Mouse (Mus musculus): ENCODE measurements around the gene Gcnt3.

GRCm38 (mm10) chr9:70009754-70010304 lies 28.1 kb downstream of the Gcnt3 start:
- TF ChIP-seq GATA1 (IDR thresholded peaks at IDR 0.05; ENCODE audit: low read length) (no peak), TAL1 (IDR thresholded peaks at IDR 0.05; ENCODE audit: low read length) (no peak)

All from erythroblast, embryonic 14.5 days (primary cell).